Mouse (Mus musculus) neural tube, embryonic 12.5 days (tissue): ENCODE results near the gene Samd4. TPM values are rescaled to one million over a fixed set of nuclear protein-coding genes. Genes with fewer than 3 reads are reported as not detected.
A peak's percentile ranks its signal among the peaks of the same experiment; 100 is the strongest.

Source experiments
- ATAC-seq: fragments of 200-750 bp; cut with Nextera tagmentation; 2 replicates; pipeline ENCODE4 v1.8.0; 2017; ENCODE audit warnings: low read depth, mild to moderate bottlenecking, moderate TSS enrichment, moderate library complexity; ENCODE audit not compliant: low FRiP score
- H3K27ac ChIP-seq: fragments of 300-500 bp; sonication (generic); 2 replicates; pipeline ENCODE4 v1.5.1; 2016
- H3K27me3 ChIP-seq: fragments of 300-500 bp; sonication (generic); replicated peaks from 2 replicates; pipeline ENCODE4 v1.6.1; 2016; ENCODE audit warnings: mild to moderate bottlenecking
- H3K36me3 ChIP-seq: fragments of 300-500 bp; sonication (generic); 2 replicates; pipeline ENCODE4 v1.6.1; 2016; ENCODE audit warnings: mild to moderate bottlenecking
- H3K4me1 ChIP-seq: fragments of 300-500 bp; sonication (generic); 2 replicates; pipeline ENCODE4 v1.6.1; 2016
- H3K4me2 ChIP-seq: fragments of 300-500 bp; sonication (generic); replicated peaks from 2 replicates; pipeline ENCODE4 v1.6.1; 2016; ENCODE audit warnings: mild to moderate bottlenecking
- H3K4me3 ChIP-seq: fragments of 300-500 bp; sonication (generic); 2 replicates; pipeline ENCODE4 v1.5.1; 2016
- H3K9ac ChIP-seq: fragments of 300-500 bp; sonication (generic); 2 replicates; pipeline ENCODE4 v1.6.1; 2016; ENCODE audit warnings: mild to moderate bottlenecking
- H3K9me3 ChIP-seq: fragments of 300-500 bp; sonication (generic); 2 replicates; pipeline ENCODE4 v1.6.1; 2016; ENCODE audit warnings: mild to moderate bottlenecking
- WGBS: fragments of 180-500 bp; shearing (Covaris S2); methylation state at CpG from one replicate; pipeline ENCODE4 v1.1.7; 2016; 5-methylcytosine and 5-hydroxymethylcytosine counted together
- polyA plus RNA-seq: library from polyadenylated mRNA; unstranded; fragments of >200 nt; fragmentation: Nextera tagmentation; extraction: Ambion mirVana; gene quantifications from 2 replicates; pipeline ENCODE4 v1.2.1, GENCODE M21; 2016

The Samd4 gene
- polyA plus RNA-seq, 1 experiment from 2014 or later = 3.9 TPM

GRCm38 (mm10) chr14:47020886-47021285 lies 138.2 kb downstream of the Samd4 start:
- H3K4me1 ChIP-seq = no peaks in the 10 kb centered on the region
- no peak overlapping the region for H3K27ac ChIP-seq
- ATAC-seq = no peak
- H3K27me3 ChIP-seq = no peaks in the 10 kb centered on the region
- H3K9me3 ChIP-seq = no peaks in the 10 kb centered on the region
- no peak overlapping the region for H3K4me3 ChIP-seq
- H3K36me3 ChIP-seq = no peaks in the 10 kb centered on the region
- H3K9ac ChIP-seq = no peak overlapping the region
- H3K4me2 ChIP-seq = no peak overlapping the region
- 77% methylated on average over 10 of the region's 10 CpGs for WGBS

GRCm38 (mm10) chr14:47023529-47023928 lies 140.9 kb downstream of the Samd4 start:
- H3K4me2 ChIP-seq = no peak overlapping the region
- H3K9ac ChIP-seq = no peak overlapping the region
- H3K36me3 ChIP-seq = no peaks in the 10 kb centered on the region
- no peak overlapping the region for H3K4me3 ChIP-seq
- WGBS = 93% methylated on average over 9 of the region's 9 CpGs
- H3K27ac ChIP-seq = no peak overlapping the region
- H3K9me3 ChIP-seq = no peaks in the 10 kb centered on the region
- no peaks in the 10 kb centered on the region for H3K4me1 ChIP-seq
- ATAC-seq = no peak
- H3K27me3 ChIP-seq = no peaks in the 10 kb centered on the region

- H3K4me2 ChIP-seq = no peak overlapping the region
- H3K4me1 ChIP-seq = peaks cover 2% of the 10 kb centered on the region; the same call in 1 of the 2 replicates
- ATAC-seq = no peak
- WGBS = 81% methylated on average over 6 of the region's 6 CpGs
- no peak overlapping the region for H3K27ac ChIP-seq
- no peaks in the 10 kb centered on the region for H3K9me3 ChIP-seq
- no peaks in the 10 kb centered on the region for H3K27me3 ChIP-seq
- H3K4me3 ChIP-seq = no peak overlapping the region
- H3K36me3 ChIP-seq = no peaks in the 10 kb centered on the region
- H3K9ac ChIP-seq = no peak overlapping the region
Measured at GRCm38 (mm10) chr14:47027431-47028118, 144.9 kb downstream of the Samd4 start.

GRCm38 (mm10) chr14:47031542-47031941 lies 148.9 kb downstream of the Samd4 start:
- WGBS = 73% methylated on average over 2 of the region's 2 CpGs
- Histone ChIP-seq H3K4me1 (peaks cover 2% of the 10 kb centered on the region; the same call in 1 of the 2 replicates), H3K9ac (no peak overlapping the region), H3K9me3 (no peaks in the 10 kb centered on the region), H3K27me3 (no peaks in the 10 kb centered on the region), H3K36me3 (no peaks in the 10 kb centered on the region), H3K4me3 (no peak overlapping the region), H3K27ac (no peak overlapping the region), H3K4me2 (no peak overlapping the region)
- no peak for ATAC-seq

- peaks cover 2% of the 10 kb centered on the region; the same call in 1 of the 2 replicates for H3K4me1 ChIP-seq
- 30% methylated on average over 4 of the region's 4 CpGs for WGBS
- H3K9ac ChIP-seq = no peak overlapping the region
- H3K9me3 ChIP-seq = no peaks in the 10 kb centered on the region
- no peaks in the 10 kb centered on the region for H3K27me3 ChIP-seq
- H3K27ac ChIP-seq = no peak overlapping the region
- no peaks in the 10 kb centered on the region for H3K36me3 ChIP-seq
- H3K4me2 ChIP-seq = no peak overlapping the region
- 0 out of 2 replicates have a peak, but pooled peaks have one; percentile 48 for ATAC-seq
- no peak overlapping the region for H3K4me3 ChIP-seq
Measured at GRCm38 (mm10) chr14:47032140-47032539, 149.5 kb downstream of the Samd4 start.

GRCm38 (mm10) chr14:47033423-47033822 lies 150.8 kb downstream of the Samd4 start:
- no peaks in the 10 kb centered on the region for H3K36me3 ChIP-seq
- H3K9ac ChIP-seq = no peak overlapping the region
- no peaks in the 10 kb centered on the region for H3K27me3 ChIP-seq
- H3K9me3 ChIP-seq = no peaks in the 10 kb centered on the region
- peaks cover 2% of the 10 kb centered on the region; the same call in 1 of the 2 replicates for H3K4me1 ChIP-seq
- WGBS = 93% methylated on average over 5 of the region's 5 CpGs
- H3K4me2 ChIP-seq = no peak overlapping the region
- no peak overlapping the region for H3K4me3 ChIP-seq
- no peak for ATAC-seq
- H3K27ac ChIP-seq = no peak overlapping the region

- H3K27me3 ChIP-seq = no peaks in the 10 kb centered on the region
- no peak for ATAC-seq
- no peak overlapping the region for H3K9ac ChIP-seq
- H3K36me3 ChIP-seq = no peaks in the 10 kb centered on the region
- H3K4me3 ChIP-seq = no peak overlapping the region
- H3K9me3 ChIP-seq = no peaks in the 10 kb centered on the region
- no peak overlapping the region for H3K4me2 ChIP-seq
- WGBS = 89% methylated on average over 3 of the region's 3 CpGs
- H3K27ac ChIP-seq = no peak overlapping the region
- H3K4me1 ChIP-seq = no peaks in the 10 kb centered on the region
Measured at GRCm38 (mm10) chr14:47041699-47042098, 159.0 kb downstream of the Samd4 start.

- Histone ChIP-seq H3K4me2 (no peak overlapping the region), H3K9me3 (no peaks in the 10 kb centered on the region), H3K4me1 (no peaks in the 10 kb centered on the region), H3K4me3 (no peak overlapping the region), H3K9ac (no peak overlapping the region), H3K27ac (no peak overlapping the region), H3K27me3 (no peaks in the 10 kb centered on the region), H3K36me3 (no peaks in the 10 kb centered on the region)
- WGBS = 91% methylated on average over 6 of the region's 6 CpGs
- no peak for ATAC-seq
Measured at GRCm38 (mm10) chr14:47049051-47049450, 166.4 kb downstream of the Samd4 start.

- H3K9ac ChIP-seq = no peak overlapping the region
- no peaks in the 10 kb centered on the region for H3K4me1 ChIP-seq
- no peak overlapping the region for H3K4me2 ChIP-seq
- no peak overlapping the region for H3K27ac ChIP-seq
- 90% methylated on average over 5 of the region's 5 CpGs for WGBS
- H3K9me3 ChIP-seq = no peaks in the 10 kb centered on the region
- no peak overlapping the region for H3K4me3 ChIP-seq
- no peaks in the 10 kb centered on the region for H3K27me3 ChIP-seq
- no peak for ATAC-seq
- no peaks in the 10 kb centered on the region for H3K36me3 ChIP-seq
Measured at GRCm38 (mm10) chr14:47051743-47052610, 169.3 kb downstream of the Samd4 start.

- Histone ChIP-seq H3K9ac (no peak overlapping the region), H3K9me3 (no peaks in the 10 kb centered on the region), H3K4me1 (no peaks in the 10 kb centered on the region), H3K27ac (no peak overlapping the region), H3K4me3 (no peak overlapping the region), H3K4me2 (no peak overlapping the region), H3K27me3 (no peaks in the 10 kb centered on the region), H3K36me3 (no peaks in the 10 kb centered on the region)
- no peak for ATAC-seq
- 86% methylated on average over 1 of the region's 1 CpGs for WGBS
Measured at GRCm38 (mm10) chr14:47053101-47053500, 170.4 kb downstream of the Samd4 start.

GRCm38 (mm10) chr14:47053824-47054223 lies 171.2 kb downstream of the Samd4 start:
- Histone ChIP-seq H3K9ac (no peak overlapping the region), H3K4me3 (no peak overlapping the region)

GRCm38 (mm10) chr14:47058969-47059368 lies 176.3 kb downstream of the Samd4 start:
- no peaks in the 10 kb centered on the region for H3K4me1 ChIP-seq
- H3K4me3 ChIP-seq = no peak overlapping the region
- no peak for ATAC-seq
- WGBS = 96% methylated on average over 2 of the region's 2 CpGs
- no peak overlapping the region for H3K4me2 ChIP-seq
- H3K27ac ChIP-seq = no peak overlapping the region
- no peak overlapping the region for H3K9ac ChIP-seq
- H3K27me3 ChIP-seq = no peaks in the 10 kb centered on the region
- H3K36me3 ChIP-seq = no peaks in the 10 kb centered on the region
- H3K9me3 ChIP-seq = no peaks in the 10 kb centered on the region

More at GRCm38 (mm10) chr14:47053824-47054223, 171.2 kb downstream of the Samd4 start:
- no peaks in the 10 kb centered on the region for H3K36me3 ChIP-seq
- H3K4me2 ChIP-seq = no peak overlapping the region
- no peaks in the 10 kb centered on the region for H3K27me3 ChIP-seq
- no peak overlapping the region for H3K27ac ChIP-seq
- 81% methylated on average over 5 of the region's 5 CpGs for WGBS
- ATAC-seq = no peak
- no peaks in the 10 kb centered on the region for H3K4me1 ChIP-seq
- H3K9me3 ChIP-seq = no peaks in the 10 kb centered on the region
